Mouse (Mus musculus) kidney, postnatal 14 days (tissue): ENCODE results near the gene Aldh1l1.

ENCODE experiments used
- DNase-seq: peaks from one replicate; pipeline ENCODE4 v3.0.0; 2022; ENCODE audit warnings: mixed read lengths

The Aldh1l1 gene

GRCm38 (mm10) chr6:90472697-90473096, 13.5 kb upstream of the Aldh1l1 start:
- DNase-seq = no peak

DNA sequence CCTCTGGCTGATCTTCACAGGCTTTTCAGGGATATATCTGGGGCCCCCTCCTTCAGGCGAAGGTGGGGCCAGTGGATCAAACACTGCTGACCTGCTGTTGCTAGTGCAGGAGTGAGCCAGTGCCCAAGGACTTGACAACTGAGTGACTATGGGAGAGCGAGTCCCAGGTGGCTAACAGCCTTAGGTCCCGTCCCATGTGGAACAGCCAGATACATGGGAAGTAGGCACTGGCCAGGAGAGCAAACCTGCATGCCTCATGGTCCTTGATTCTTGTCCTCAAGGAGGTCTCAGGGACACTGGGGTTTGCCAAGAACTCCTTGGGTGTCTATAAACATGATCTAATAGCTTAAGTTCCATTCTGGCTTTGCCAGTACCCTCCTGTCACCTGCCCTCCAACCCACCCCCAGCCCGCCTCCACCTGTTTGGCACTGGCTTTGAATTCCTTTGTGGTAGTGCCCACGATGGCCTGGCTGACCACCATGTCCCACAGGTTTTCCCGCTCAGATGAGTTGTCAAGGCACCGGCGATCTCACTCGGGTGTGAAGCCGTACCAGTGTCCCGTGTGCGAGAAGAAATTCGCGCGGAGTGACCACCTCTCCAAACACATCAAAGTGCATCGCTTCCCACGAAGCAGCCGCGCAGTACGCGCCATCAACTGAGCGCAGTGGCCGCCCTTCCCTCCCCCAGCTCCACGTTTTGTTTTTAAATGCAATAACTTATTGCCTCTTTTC, 12.4 kb upstream of the Aldh1l1 start:
- no peak for DNase-seq

DNA sequence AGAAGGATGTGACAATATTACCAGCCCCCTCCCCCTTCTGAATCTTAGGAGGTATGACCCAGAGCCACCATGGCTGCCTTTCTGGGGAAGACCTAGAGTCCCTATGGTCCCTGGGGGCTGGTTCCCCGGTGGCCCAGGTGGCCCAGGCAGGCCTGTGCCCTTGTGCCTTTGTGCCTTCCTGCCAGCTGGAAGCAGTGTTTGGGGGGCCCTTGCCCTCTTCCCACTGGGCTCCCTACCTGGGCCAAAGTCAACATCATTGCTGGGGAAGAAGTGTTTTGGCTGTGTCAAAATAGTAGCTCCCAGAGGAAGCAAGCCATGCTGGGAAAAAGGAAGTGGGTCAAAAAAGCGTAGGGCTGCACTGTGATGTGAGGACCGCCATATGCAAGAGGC, 11.9 kb upstream of the Aldh1l1 start:
- no peak for DNase-seq

DNA sequence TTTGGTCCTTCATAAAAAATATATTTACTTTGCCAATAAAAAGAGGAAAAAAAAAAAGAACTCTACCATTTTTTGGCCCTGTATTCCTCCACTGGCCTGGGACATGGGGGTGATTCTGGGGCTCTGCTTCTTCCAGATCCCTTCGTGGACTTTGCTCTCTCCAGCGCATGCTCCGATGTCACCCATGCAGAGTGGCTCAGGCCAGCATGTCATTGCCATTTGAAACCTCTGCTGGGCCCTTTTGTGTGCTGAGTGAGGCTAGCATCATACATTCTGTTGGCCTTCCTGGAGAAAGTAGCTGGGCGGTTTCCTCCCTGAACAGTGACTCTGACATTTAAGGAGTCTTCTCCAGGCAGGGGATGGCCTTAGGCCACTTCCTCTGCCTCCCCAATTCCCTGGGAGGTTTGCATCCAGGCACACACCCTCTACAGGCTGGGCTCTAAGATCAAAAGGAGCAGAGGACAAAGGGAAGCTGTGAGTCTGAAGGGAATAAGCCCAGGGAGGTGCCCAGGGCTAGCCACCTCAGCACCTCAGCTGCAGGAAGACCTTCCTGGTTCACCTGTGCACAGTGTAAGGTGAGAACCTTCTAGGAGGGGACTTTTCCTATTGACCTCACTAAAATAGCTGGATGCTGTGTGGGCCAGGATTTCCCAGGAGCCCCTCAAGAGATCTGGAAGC, 10.9 kb upstream of the Aldh1l1 start:
- no peak for DNase-seq

DNA sequence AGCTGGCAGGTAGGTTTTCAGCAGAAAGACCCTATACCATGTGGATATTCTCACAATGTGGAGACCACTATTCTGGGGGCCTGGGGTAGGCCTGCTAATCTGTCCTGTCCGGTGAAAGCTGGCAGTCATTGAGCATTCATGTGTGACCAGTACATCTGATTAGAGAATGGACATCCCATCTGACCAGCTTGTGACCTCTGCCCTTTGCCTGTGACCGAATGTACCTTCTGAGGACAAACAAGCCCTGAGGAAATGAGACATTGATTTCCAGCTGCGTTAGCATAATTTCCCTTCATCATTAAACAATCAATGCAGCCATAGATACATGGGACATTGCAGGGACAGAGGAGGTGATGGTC, 10.4 kb upstream of the Aldh1l1 start:
- DNase-seq = no peak

GRCm38 (mm10) chr6:90476941-90477518, 9.2 kb upstream of the Aldh1l1 start:
- peak; percentile 83 for DNase-seq

DNA sequence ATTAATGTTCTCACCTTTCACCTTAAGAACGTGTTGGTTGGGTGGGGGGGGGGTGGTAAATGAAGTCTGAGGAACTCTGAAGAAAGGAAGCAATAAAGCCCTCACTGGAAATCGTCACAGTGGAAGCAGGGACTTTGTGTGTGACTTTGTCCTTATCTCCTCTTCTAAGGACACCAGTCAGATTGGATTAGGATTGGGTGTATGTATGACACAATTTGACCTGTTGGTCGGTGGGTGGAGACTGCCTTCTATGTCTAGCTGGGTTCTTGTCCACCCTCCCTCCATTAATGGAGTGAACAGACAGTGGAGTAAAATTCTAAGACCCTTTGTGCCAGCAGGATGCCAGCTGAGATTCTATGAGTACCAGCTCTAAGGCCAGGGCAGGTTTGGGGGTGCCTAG, 2.0 kb upstream of the Aldh1l1 start:
- no peak for DNase-seq

DNA sequence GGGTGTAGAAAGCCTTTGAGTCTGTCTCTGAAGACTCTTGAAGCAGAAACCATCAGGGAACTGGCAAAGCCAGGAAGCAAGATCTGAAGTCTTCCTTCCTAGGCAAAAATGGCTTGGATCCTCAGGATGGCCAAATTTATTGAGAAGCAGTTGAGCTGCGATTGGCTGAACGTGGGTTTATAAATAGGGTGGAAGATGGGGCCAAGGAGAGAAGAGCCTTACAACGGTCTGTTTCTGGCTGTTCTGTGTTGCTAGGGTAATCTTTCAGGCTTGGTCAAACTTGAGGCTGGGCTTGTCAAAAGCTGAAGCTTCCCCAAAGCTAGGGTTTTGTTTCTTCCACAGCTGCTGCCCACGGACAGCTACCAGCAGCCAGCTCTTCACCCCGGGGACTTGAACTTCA, 1.4 kb upstream of the Aldh1l1 start:
- no peak for DNase-seq

DNA sequence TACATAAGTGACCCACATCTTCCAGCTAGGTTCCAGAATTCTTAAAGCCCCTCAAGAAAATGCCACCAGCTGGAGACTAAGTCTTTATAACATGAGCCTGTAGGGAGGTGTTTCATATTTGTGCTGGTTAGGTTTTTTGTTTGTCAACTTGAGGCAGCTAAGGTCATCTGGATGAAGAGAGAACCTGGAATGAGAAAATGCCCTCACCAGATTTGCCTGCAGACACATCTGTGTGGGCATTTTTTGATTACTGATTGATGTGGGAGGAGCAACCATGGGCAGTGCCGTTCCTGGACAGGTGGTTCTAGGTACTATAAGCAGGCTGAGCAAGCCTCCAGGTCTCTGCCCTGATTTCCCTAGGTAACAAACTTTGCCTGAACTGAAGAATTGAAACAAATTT, 1.3 kb downstream of the Aldh1l1 start:
- no peak for DNase-seq

DNA sequence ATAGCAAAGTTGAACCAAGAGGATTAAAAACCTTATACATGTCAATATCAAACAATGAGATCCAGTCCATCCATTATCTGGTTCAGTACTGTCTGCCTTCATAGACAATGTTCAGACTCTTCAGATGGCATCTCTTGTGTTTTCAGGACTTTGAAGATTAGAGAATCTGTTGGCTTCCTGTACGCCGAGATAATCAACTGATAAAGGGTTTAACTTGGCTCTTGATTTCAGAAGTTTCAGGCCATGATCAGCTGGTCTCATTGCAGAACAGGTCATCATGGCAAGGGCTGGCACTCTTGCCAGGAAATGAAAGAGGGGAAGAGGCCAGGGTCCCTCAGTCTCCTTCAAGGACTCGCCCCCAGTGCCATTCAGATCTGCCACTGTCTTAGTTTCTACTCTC, 3.3 kb downstream of the Aldh1l1 start:
- DNase-seq = no peak

GRCm38 (mm10) chr6:90490976-90491375, 4.7 kb downstream of the Aldh1l1 start:
- no peak for DNase-seq

GRCm38 (mm10) chr6:90491956-90492744, 5.9 kb downstream of the Aldh1l1 start:
- DNase-seq = peak; percentile 88

GRCm38 (mm10) chr6:90494155-90494554, 7.9 kb downstream of the Aldh1l1 start:
- no peak for DNase-seq

DNA sequence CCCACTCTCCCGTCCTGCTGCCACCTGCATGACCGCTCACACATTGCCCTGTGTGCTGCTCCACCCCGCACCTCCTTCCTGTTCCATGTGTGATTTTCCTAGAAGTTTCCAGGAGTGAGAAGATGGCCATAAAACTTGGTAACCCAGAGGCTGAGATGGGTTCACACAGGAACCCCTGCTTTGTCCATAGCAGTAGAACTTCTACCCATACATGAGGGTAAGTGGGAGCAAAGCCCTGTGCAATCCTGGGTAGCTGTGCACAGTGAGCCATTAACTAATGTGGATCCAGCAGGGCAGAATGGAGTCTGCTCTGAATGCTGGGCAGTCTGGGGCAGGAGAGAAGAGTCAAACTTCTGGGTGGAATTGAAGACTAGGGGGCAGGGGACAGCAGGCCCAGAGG, 8.3 kb downstream of the Aldh1l1 start:
- DNase-seq = no peak

- DNase-seq = no peak
Observed at GRCm38 (mm10) chr6:90495282-90495912, 9.2 kb downstream of the Aldh1l1 start.

- no peak for DNase-seq
Observed at GRCm38 (mm10) chr6:90496217-90496616, 10.0 kb downstream of the Aldh1l1 start.

DNA sequence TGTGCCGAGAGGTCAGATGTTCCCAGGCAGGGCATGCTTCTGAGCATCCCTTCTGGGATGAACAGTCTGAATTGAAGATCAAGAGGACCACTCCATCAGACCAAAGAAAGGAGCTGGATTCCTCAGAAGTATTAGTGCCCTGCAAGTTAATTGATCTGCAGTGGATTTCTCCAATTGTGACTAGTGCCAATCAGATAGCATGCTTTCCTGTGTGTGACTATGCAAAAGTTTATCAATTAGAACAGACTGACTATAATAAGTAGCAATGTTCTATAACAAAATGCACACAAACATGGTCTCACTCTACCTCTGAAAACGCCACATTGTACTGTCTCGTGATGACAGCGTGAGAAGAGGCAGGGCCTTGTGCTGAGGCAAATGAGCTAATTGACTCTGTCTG, 13.3 kb downstream of the Aldh1l1 start:
- no peak for DNase-seq

DNA sequence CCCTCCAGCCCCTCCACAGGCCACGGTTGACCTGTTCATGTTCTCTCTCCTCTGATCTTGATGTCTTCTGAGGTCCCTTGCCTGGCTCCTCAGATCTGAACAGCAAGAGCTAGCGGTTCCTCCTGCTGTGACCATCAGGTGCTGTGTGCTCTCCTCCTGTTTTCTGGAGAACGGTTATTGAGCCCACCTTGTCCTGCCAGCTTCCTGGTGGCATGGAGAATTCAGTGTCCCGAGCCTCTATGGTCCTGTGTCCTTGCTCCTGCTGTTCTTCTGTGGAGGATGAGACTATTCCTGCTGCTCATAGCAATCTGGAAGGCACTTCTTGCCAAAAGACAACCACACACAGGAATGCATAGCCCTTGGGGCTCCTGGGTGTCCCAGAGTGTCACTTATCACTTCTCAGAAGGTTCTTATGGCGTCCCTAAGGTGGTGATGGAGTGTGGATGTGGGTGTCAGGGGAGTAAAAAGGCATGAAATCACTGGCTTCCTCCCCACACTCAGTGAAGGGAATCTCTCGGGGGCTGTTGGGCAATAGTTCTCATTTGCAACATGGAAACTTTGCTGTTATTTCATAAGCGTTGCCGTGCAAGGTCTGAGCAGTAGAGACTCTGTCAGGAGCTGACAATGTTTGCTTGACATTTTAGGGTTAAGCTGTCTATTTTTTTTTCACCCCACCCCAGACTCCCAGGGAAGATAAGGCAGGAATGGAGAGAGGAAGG, 15.2 kb downstream of the Aldh1l1 start:
- DNase-seq = no peak

GRCm38 (mm10) chr6:90505906-90506305, 19.7 kb downstream of the Aldh1l1 start:
- peak; percentile 84 for DNase-seq

DNA sequence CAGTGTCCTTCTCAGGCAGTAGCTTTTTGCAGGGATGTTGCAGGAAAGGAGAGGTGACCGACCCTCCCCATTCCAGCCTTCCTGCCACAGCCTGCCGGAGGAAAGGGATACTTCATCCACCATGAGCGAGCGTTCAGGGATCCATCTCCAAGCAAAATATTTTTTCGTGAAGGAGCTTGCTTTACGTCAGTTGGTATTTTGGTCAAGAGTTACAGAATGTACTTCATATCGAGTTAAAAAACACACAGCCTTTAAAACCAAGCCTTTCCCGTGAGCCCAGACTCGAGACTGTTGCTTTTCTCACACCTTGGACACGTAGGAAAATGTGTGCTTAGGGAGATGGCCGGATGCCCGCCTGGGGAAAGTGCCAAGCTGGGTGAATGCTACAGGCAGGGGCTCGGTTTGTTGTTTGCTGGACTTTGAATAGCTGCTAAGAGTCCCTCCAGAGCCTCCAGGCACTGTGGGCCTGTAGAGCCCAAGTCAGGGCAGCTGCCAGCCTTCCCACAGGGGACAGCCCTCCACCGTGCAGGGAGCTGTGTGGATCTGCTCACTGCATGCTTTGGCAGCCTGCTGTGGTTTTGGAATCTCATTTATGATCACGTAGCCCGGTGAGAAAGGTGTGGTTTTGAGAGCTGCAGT, 20.6 kb downstream of the Aldh1l1 start:
- peak; percentile 94 for DNase-seq

GRCm38 (mm10) chr6:90507443-90507842, 21.2 kb downstream of the Aldh1l1 start:
- peak; percentile 18 for DNase-seq

DNA sequence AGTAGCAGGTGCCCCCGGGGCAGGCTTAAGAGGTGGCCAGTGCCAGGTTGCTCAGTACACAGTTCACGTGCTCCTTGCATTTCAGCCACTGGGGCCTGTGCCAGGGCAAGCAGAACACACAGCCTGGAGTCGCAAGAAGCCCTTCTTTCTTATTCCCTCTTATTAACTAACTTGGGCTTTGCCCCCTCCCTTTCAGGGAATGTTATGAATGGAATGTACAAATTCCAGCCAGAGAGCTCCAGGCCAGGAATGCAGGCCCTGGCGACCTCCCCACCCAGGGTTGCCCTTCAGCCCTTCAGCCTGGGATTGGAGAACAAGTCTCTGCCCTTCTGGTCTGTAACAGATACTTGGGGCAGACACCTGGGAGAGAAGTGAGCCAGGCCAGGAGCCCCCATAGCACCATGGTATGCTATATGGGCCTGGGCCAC, 22.0 kb downstream of the Aldh1l1 start:
- peak; percentile 96 for DNase-seq
